Mouse (Mus musculus): ENCODE measurements around the gene Eif4a1.

DNA sequence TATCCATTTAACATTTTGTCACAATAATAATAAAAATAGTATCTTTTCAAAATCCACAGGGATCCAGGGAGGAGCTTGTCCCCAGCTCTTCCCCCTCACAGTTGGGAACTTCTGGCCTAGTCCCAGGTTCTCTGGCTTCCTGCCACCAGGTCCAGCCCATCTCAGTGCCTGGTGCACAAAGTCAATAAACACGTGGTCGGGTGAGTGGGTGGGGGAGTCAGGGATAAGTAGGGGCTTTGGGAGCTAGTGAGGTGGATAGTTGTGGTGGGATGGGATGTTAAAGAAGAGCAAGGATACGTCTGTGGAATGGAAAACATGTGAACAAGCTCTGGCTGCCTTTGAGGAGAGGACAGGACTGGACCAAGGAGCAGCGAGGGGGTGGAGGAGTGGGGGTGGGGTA lies 14.2 kb upstream of the Eif4a1 start:
- TF ChIP-seq CTCF (IDR thresholded peaks at IDR 0.05 in 2 of 3, conservative IDR thresholded peaks at IDR 0.05 in 1 of 3; ENCODE audit: control insufficient read depth in 1 of 3, insufficient read depth in 1 of 3, low read depth in 2 of 3, low read length in 3 of 3, poor library complexity in 1 of 3, severe bottlenecking in 1 of 3) (no peak), TCF12 (IDR thresholded peaks at IDR 0.05; ENCODE audit: low read depth, low read length) (no peak), MYC (IDR thresholded peaks at IDR 0.05; ENCODE audit: low read depth, low read length) (no peak), POLR2A (IDR thresholded peaks at IDR 0.05; ENCODE audit: control insufficient read depth in 1 of 2, insufficient read depth in 1 of 2, low read depth in 1 of 2, low read length in 2 of 2, poor library complexity in 1 of 2) (no peak), ETS1 (IDR thresholded peaks at IDR 0.05; ENCODE audit: low read depth, low read length) (no peak), CHD2 (IDR thresholded peaks at IDR 0.05; ENCODE audit: low read length) (no peak), MAX (IDR thresholded peaks at IDR 0.05; ENCODE audit: low read length) (no peak), ZNF384 (IDR thresholded peaks at IDR 0.05; ENCODE audit: low read depth, low read length) (no peak), MEF2A (IDR thresholded peaks at IDR 0.05; ENCODE audit: extremely low read depth, insufficient replicate concordance, low read depth, low read length, poor library complexity, severe bottlenecking) (no peak), MXI1 (IDR thresholded peaks at IDR 0.05; ENCODE audit: low read depth, low read length) (no peak), EP300 (IDR thresholded peaks at IDR 0.05; ENCODE audit: low read depth in 1 of 2, low read length in 2 of 2) (no peak)

All from MEL (cell line).